Mouse (Mus musculus) heart, postnatal 0 days (tissue): ENCODE measurements around the gene Ogn. TPM values are rescaled to one million over a fixed set of nuclear protein-coding genes. Genes with fewer than 3 reads are reported as not detected.

Experiments
- ATAC-seq: fragments of 200-750 bp; cut with Nextera tagmentation; 2 replicates; pipeline ENCODE4 v1.8.0; 2017; ENCODE audit warnings: low read depth, moderate number of reproducible peaks, moderate library complexity; ENCODE audit not compliant: insufficient read depth
- DNase-seq: peaks from one replicate; pipeline ENCODE4 v3.0.0-alpha.2; 2016; ENCODE audit warnings: low spot score
- H3K27ac ChIP-seq: fragments of 300-500 bp; sonication (generic); 2 replicates; pipeline ENCODE4 v1.5.1; 2014; ENCODE audit warnings: low read depth, mild to moderate bottlenecking
- H3K27me3 ChIP-seq: fragments of 300-500 bp; sonication (generic); 2 replicates; pipeline ENCODE4 v1.6.1; 2014; ENCODE audit warnings: low read length, mixed read lengths; ENCODE audit not compliant: control insufficient read depth, insufficient read depth
- H3K36me3 ChIP-seq: fragments of 300-500 bp; sonication (generic); replicated peaks from 2 replicates; pipeline ENCODE4 v1.6.1; 2014; ENCODE audit warnings: low read length, mixed read lengths; ENCODE audit not compliant: control insufficient read depth, insufficient read depth
- H3K4me1 ChIP-seq: fragments of 300-500 bp; sonication (generic); 2 replicates; pipeline ENCODE4 v1.6.1; 2014; ENCODE audit warnings: antibody characterized with exemption; ENCODE audit not compliant: control insufficient read depth, insufficient read depth
- H3K4me2 ChIP-seq: fragments of 300-500 bp; sonication (generic); 2 replicates; pipeline ENCODE4 v1.6.1; 2014; ENCODE audit warnings: low read depth, mild to moderate bottlenecking, low read length, moderate library complexity
- H3K4me3 ChIP-seq: fragments of 300-500 bp; sonication (generic); 2 replicates; pipeline ENCODE4 v1.5.1; 2014; ENCODE audit warnings: low read depth, low read length
- H3K9ac ChIP-seq: fragments of 300-500 bp; sonication (generic); replicated peaks from 2 replicates; pipeline ENCODE4 v1.6.1; 2014; ENCODE audit warnings: low read depth, low read length, mixed read lengths
- H3K9me3 ChIP-seq: fragments of 300-500 bp; sonication (generic); replicated peaks from 2 replicates; pipeline ENCODE4 v1.6.1; 2016; ENCODE audit warnings: low read length; ENCODE audit not compliant: control insufficient read depth
- CTCF ChIP-seq: IDR thresholded peaks from 2 replicates; pipeline ENCODE4 v1.5.1; 2016; ENCODE audit warnings: antibody characterized with exemption, control low read depth, low read depth
- EP300 ChIP-seq: IDR thresholded peaks from 2 replicates; pipeline ENCODE4 v1.6.1; 2016; ENCODE audit warnings: antibody characterized with exemption, low read depth
- WGBS: fragments of 180-500 bp; shearing (Covaris S2); extraction: QIAGEN DNeasy Blood & Tissue Kit; methylation state at CpG from one replicate; pipeline ENCODE4 v1.1.7; 2014; 5-methylcytosine and 5-hydroxymethylcytosine counted together
- polyA plus RNA-seq: library from polyadenylated mRNA; unstranded; fragments of >200 nt; fragmentation: Nextera tagmentation; extraction: Ambion mirVana; gene quantifications from 2 replicates; pipeline ENCODE4 v1.2.1, GENCODE M21; 2015
- total RNA-seq: library from RNA; depleted of rRNA; stranded (reverse); fragments of >200 nt; gene quantifications from 2 replicates; pipeline ENCODE4 v1.2.3, GENCODE M21; 2014; ENCODE audit warnings: low replicate concordance

Gene Ogn
- total and polyA plus RNA-seq, 2 experiments from 2014 or later: 60.5 to 71.8 TPM

DNA sequence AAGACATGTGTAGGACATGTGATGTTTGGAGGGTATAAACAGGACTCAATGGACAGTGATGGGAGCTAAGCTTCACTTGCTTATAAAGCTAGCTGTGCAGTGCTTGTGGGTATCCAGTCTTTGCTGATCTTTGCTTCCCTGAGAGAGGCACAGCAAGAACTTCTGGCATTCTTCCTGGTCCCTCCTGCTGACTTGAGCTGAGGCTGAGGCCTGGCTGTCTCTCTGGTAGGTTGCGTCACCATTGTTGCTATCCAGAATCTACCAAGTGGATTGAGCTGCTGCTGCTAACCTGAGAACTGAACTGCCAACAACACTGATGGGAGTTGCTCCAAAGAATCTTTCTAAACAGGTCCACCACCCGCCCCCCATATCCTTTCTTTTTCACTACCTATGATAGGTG, 21.2 kb downstream of the Ogn start:
- Histone ChIP-seq H3K4me1 (no peaks in the 10 kb centered on the region), H3K4me3 (no peak overlapping the region), H3K27ac (no peak overlapping the region), H3K36me3 (0 out of 2 replicates have a peak, but pooled peaks cover 3% of the 10 kb centered on the region), H3K9me3 (no peaks in the 10 kb centered on the region), H3K27me3 (no peaks in the 10 kb centered on the region), H3K9ac (no peak overlapping the region), H3K4me2 (no peak overlapping the region)
- DNase-seq (no peak), ATAC-seq (no peak)
- no peak for TF ChIP-seq EP300
- TF ChIP-seq CTCF: no peak
- 78% methylated on average over 2 of the region's 2 CpGs for WGBS

DNA sequence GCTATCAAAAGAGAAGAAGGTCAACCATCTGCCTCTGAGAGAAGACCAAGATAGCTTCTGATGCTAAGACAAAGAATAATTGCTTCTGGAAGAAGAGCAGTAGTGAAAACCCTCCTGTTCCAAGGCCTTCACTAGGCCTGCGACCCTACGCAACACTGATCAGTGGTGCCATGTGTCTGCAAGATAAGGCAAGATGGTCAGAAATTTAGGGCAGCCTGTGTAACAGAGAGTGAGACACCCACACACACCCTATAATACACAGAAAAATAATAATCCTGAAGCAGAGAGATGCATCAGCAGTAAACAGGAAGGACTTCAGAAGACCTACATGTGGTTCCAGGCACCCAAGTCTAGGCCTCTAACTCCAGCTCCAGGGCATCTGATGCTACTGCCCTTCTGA, 32.1 kb downstream of the Ogn start:
- no peak overlapping the region for H3K4me2 ChIP-seq
- no peaks in the 10 kb centered on the region; the same call in 1 of the 2 replicates for H3K36me3 ChIP-seq
- ATAC-seq (no peak), DNase-seq (no peak)
- no peaks in the 10 kb centered on the region for H3K27me3 ChIP-seq
- H3K4me3 ChIP-seq: no peak overlapping the region
- TF ChIP-seq EP300 (no peak), CTCF (no peak)
- WGBS: 94% methylated on average over 2 of the region's 2 CpGs
- H3K27ac ChIP-seq: no peak overlapping the region
- H3K9me3 ChIP-seq: no peaks in the 10 kb centered on the region
- H3K9ac ChIP-seq: no peak overlapping the region
- 0 out of 2 replicates have a peak, but pooled peaks cover 3% of the 10 kb centered on the region for H3K4me1 ChIP-seq

DNA sequence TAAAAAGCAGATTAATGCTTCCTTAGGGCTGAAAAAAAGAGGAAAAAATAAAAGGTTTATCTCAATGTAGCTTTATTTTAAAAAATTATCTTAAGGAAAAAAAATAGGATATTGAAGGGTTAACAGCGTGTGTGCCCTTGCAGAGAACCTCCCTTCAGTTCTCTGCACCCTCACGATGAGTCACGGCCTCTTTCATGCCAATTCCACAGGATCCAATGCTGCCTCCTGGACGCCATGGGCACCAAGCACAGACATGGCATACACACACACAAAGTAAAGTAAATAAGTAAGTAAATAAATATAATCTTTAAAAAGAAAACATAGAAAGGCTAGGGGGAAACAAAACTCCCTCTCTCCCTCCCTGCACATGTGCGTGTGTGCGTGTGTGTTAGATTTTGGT, 34.8 kb downstream of the Ogn start:
- H3K27ac ChIP-seq: no peak overlapping the region
- no peak overlapping the region for H3K4me2 ChIP-seq
- 0 out of 2 replicates have a peak, but pooled peaks cover 3% of the 10 kb centered on the region for H3K4me1 ChIP-seq
- TF ChIP-seq CTCF: no peak
- no peak for TF ChIP-seq EP300
- no peak for ATAC-seq
- no peaks in the 10 kb centered on the region for H3K9me3 ChIP-seq
- no peaks in the 10 kb centered on the region; the same call in 1 of the 2 replicates for H3K36me3 ChIP-seq
- 68% methylated on average over 6 of the region's 6 CpGs for WGBS
- no peak overlapping the region for H3K9ac ChIP-seq
- H3K27me3 ChIP-seq: no peaks in the 10 kb centered on the region
- H3K4me3 ChIP-seq: no peak overlapping the region
- DNase-seq: no peak

DNA sequence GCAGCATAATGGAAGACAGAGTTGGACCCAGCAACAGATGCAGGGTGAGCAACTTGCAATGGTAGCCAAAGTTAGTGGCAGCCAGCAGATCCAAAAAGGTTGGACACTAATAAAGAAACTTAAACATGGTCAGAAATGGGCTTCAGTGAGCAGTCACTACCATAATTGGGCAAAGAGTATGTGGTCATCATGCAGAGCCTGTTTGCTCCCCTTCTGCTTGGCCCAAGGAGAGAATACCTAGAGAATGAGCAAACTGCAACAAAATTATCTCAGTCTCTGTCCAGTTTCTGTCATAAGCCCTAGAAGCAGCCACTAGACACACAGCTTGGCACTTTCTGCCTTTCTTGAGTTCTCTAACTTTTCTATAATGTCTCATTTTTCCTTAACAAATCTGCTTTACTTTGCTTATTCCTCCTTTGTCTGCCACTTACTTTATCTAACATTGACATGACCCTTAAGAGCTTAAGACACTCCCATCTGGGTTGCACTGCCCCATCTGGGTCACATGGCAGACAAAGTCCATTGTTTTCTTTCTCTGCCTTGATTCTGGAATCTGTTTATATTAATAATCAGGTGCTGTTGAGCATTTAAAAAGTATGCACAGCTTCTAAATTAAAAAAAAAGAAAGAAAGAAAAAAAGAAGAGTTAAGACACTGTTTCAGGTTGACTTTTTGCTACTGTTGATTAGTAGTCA, 36.0 kb downstream of the Ogn start:
- Histone ChIP-seq H3K4me3 (no peak overlapping the region), H3K36me3 (no peaks in the 10 kb centered on the region; the same call in 1 of the 2 replicates), H3K27ac (peak overlapping the region; percentile 25; the same call in 1 of the 2 replicates), H3K27me3 (no peaks in the 10 kb centered on the region), H3K9ac (no peak overlapping the region), H3K4me2 (no peak overlapping the region), H3K4me1 (0 out of 2 replicates have a peak, but pooled peaks cover 3% of the 10 kb centered on the region), H3K9me3 (no peaks in the 10 kb centered on the region)
- no peak for DNase-seq
- ATAC-seq: no peak
- TF ChIP-seq CTCF: no peak
- TF ChIP-seq EP300: no peak

DNA sequence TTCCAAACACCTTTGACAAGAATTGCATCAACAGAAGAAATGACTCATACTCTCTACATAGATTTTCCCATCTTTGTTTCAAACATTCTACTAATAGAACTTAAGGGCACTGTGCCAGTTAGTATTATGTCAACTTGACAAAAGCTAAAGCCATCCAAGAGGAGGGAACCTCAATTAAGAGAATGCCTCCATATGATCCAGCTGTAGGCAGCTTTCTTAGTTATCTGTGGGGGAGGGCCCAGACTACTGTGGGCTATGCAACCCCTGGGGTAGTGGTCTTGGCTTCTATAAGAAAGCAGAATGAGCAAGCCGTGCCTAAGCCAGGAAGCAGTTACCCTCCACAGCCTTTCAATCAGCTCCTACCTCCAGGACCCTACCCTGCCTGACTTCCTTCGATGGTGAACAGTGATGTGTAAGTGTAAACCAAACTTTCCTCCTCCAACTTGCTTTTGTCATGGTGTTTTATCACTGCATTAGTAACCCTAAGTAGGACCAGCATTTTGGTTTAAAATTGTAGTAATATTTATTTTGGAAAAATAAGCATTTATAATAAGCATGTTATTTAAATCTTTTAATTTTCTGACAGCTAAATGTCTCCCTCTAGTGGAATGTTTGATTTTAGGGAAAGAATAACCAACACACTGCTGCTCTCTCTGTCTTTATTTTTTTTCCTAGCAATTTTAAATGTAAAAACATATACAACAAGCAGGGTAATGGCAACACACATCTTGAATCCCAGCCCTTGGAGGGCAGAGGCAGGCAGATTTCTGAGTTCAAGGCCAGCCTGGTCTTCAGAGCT, 37.1 kb downstream of the Ogn start:
- WGBS: 50% methylated on average over 2 of the region's 2 CpGs
- H3K27me3 ChIP-seq: no peaks in the 10 kb centered on the region
- 0 out of 2 replicates have a peak, but pooled peaks cover 3% of the 10 kb centered on the region for H3K4me1 ChIP-seq
- no peak overlapping the region for H3K9ac ChIP-seq
- H3K4me3 ChIP-seq: no peak overlapping the region
- H3K36me3 ChIP-seq: no peaks in the 10 kb centered on the region
- TF ChIP-seq CTCF: peak; percentile 61
- TF ChIP-seq EP300: no peak
- ATAC-seq (peak; percentile 36; the same call in 1 of the 2 replicates), DNase-seq (peak; percentile 52)
- peak overlapping the region; percentile 66; the same call in 1 of the 2 replicates for H3K27ac ChIP-seq
- H3K9me3 ChIP-seq: no peaks in the 10 kb centered on the region
- no peak overlapping the region for H3K4me2 ChIP-seq
